Mouse (Mus musculus) adrenal gland, postnatal 14 days (tissue): ENCODE measurements at regions not wholly inside any gene's neighbourhood (a gene's known extent, or its start where the extent isn't known, plus 50 kb on each side); places are given as distances from the start of the nearest gene placed in this dataset.

ENCODE experiments used
- DNase-seq: peaks from one replicate; pipeline ENCODE4 v3.0.0; 2021; ENCODE audit warnings: mixed read lengths

DNA sequence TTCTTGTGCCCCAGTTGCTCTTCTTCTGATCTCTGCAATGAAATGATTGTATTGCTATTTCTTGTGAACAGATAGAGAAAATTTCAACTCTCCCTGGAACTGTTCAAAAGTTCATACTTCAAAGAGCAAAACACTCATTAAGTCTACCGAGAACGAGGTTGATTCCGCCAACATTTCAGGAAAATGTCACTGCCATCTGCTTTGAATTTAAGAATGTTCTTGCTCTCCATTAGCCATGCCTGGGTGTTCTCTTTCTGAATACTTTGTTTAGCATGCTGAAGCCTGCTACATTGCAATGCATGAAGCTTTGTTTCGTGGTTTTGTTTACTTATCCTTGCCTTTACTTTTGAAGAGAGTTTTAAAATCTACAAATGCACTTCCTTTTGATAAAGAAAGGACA lies 363.4 kb downstream of the Kctd12 start:
- no peak for DNase-seq

DNA sequence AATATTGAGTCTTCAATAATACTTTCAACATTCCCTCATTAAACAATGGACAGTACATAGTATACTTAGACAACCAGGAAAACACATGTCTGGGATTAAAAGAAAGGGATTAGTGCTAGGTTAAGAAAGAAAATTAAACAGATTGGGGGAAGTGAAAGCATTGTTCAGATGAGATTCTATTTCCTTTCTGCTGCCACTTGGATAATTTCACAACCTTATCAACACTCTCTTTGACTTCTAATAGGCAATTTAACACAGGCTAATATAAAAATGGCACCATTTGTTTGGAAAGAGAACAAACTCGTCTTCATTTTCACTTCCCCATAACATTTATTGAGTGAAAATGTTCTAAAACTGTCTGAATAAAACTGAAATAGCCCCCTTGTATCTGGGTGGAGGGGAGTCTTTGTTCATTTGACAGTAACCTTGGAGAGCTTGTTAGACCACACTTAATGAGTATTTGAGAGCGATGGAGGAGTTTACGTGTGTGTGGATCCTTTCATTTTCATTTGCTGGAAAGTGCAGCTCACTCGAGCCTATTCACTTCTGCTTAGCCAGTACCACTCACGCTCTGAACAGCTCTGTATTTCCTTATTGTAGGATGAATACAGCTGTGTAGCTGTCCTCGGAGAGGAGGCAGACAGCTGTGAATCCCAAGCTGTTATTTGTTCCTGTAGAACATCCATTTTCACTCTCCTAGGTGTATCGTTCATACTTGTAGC lies 366.7 kb downstream of the Kctd12 start:
- DNase-seq = no peak

DNA sequence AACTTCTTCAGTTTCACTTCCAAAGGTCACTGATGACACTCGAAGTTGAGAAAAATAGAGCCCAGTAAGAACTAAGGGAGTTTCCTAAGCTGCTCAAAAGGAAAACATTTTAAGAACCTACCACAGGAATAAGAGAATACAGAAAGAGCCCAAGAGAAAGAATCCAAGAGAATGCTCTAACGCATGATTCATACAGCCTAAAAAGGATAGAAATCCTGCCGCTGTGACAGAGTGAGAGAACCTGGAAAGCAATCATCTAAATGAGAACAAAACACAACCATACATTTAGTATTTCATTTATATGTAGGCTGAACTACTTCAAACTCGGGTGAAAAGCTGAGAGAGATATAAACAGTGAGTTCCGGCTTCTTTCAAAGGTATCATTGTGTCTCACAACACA lies 376.4 kb downstream of the Kctd12 start:
- no peak for DNase-seq

DNA sequence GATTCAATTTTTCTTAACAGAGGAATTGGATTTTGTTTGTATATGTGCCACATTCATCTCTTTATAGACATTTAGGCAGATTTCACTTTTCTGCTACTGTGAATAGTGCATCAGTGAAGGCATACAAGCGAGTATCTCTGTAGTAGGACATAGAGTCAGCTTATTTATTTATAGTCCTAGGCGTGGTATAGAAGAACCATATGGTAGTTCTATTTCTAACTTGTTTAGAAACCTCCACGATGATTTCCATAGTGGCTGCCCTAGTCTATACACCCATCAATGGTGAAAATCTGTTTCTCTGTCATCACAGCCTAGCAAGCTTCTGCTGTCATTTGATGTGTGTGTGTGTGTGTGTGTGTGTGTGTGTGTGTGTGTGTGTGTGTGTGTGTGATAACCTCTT lies 387.6 kb downstream of the Kctd12 start:
- no peak for DNase-seq

DNA sequence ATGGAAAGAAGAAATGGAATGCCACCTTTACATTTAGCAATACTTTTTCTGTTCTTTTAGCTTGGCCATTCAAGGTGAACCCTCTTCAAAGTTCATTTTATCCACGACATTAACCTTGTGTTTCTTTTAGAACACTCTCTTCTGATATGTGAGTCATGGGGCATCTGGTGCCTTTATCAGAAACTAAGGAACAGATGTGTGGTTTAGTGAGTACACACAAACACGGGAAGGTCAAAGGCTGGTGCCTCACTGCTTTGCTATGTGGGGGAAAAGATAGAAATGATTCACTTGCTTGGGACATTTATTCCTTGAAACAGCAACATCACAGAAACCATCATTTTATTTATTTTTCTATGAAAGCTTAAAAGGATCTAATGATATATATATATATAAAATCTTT lies 428.7 kb downstream of the Kctd12 start:
- DNase-seq = peak; percentile 10

DNA sequence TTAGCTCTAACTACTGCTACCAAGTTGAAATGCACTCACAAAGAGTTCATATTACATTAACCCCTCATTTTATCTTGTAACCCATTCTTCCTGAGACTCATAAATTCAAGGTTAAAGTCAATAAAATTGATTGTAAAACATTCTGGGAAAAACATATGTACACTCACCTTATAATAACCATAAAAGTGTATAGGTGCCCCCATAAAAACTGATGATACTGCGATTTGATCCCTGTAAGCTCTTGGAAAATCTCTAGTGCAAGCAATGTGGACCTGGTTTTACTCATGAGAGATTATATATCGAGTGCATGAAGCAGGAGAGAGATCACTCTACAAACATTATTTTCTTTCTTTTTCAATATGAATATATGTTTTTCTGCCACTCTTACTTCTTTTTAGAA lies 429.8 kb downstream of the Kctd12 start:
- no peak for DNase-seq

DNA sequence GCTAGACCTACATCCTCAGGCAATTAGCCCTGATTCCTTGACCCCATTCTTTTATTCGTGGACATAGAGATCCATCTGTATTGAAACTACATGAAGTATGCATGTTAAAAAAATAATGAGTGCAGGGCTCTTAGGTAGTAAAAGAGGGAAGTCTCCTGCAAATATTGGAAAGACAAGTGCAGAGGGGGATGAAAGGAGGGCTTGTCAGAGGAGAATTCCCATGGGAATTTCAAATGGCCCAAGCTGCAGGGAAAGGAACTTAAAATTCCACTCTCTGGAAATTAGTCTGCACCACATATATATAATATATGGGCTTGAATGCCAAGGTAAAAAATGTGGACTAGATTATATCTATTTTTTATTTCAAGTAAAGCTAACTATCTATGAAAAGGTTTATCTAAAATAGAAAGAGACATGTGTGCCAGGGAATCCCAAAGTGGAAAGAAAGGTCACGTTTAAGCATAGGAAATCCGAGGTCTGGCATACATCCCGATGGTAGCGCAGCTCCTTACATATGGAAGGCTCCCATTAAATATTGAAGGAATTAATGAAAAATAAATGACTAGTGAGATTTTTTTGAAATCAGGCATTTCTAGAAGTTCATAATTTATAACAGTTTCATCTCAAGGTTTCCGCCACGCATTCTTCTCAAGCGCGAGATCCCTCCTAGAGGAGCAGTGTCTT lies 457.4 kb downstream of the Kctd12 start:
- no peak for DNase-seq

DNA sequence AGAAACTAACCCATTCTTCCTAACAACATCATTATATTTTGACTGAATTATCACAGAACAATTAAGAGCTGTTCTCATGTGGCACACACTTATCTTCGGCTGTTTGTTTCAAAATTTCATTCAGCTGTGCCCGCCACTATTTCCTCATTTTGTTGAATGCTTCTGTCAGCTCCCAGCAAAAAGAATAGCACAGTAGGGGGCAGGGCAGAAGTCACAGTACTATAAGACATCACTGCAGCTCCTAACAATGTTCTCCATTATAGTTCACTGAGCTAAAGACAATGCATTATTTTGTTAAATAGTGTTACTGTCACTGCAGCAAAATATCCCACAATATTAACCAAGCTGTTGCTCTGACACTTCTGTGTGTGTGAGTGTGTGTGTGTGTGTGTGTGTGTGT lies 465.7 kb downstream of the Kctd12 start:
- no peak for DNase-seq

DNA sequence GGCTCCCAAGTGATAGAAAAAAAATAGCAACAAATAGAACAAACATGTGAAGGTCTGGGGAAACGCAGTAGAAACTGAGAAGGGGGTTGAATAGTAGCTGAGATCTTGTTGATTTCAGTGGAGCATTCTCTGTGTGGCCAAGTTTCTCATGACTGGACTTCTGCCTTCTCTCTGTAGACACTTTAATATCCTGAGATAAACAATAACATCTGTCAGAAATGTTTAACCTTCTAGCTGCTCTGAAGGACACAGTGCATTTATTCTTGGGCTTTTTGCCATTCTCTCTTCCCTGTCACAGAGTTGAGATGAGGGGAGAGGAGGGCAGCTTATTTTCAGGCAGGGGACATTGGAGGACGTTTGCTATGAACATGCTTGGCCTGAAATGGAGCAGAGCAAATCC lies 467.9 kb downstream of the Kctd12 start:
- DNase-seq = no peak

DNA sequence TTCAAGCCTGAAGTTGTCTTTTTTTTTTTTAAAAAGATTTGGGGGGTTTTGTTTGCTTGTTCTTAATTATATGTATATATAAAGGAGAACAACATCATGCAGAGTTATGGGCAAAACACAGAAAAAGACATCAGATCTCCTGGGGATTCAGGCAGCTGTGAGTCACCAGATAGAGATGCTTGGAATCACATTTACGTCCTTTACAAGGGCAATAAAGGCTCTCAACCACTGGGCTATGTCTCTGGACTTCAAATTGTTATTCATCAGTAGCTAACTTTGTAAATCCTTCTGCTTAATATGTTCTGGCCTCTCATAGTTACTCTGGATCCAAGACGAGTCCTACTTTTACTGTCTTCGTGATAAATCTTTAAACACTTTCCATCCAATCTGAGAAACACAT lies 469.8 kb downstream of the Kctd12 start:
- DNase-seq = no peak

DNA sequence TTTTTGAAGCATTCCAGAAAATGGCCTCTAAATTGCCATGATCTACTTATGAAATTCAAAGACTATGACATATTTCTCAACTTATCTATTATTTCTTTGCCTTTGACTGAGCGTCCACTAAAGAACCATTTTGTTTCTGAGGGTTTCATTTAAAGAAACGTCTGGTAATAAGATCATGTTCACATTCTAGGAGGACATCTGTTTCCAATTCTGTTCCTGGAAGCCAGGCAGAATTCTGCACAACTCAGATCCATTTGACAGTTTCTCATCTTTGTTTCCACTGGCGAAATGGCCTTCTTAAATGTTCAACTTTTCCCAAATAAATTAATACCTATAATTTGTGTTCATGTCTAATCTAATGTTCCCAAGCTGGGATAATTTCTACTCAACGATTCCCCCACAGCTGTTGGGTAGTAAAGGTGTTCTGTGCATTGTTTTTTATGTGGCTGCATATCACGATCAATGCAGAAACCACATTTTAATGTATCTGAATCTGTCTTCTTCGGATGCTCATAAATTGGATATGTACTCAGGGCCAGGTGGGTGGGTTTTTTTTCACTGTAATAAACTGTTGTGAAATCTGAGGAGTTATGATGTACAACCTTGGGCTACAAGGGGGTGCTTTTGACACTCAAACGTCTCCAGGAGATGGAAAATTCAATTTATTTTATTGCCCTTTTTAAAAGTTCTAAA lies 470.6 kb downstream of the Kctd12 start:
- DNase-seq = no peak

DNA sequence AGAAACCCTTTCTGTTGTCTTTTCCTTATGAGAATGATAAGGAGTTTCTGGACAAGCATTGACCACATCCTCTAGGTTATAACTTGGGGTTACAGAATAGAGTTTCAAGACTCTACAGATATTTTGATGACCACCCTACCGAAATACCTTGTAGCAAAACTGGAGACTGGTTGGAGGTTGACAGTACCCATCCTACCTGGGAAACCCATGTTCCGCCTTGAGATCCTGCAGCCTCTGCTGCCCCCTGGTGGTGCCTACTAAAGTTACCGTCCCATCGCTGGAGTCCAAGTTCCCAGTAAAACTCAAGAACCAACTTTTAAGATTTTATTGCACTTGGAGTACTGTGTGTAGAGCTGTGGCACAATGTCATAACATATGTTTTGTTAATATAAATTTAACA lies 472.1 kb downstream of the Kctd12 start:
- DNase-seq = peak; percentile 73

DNA sequence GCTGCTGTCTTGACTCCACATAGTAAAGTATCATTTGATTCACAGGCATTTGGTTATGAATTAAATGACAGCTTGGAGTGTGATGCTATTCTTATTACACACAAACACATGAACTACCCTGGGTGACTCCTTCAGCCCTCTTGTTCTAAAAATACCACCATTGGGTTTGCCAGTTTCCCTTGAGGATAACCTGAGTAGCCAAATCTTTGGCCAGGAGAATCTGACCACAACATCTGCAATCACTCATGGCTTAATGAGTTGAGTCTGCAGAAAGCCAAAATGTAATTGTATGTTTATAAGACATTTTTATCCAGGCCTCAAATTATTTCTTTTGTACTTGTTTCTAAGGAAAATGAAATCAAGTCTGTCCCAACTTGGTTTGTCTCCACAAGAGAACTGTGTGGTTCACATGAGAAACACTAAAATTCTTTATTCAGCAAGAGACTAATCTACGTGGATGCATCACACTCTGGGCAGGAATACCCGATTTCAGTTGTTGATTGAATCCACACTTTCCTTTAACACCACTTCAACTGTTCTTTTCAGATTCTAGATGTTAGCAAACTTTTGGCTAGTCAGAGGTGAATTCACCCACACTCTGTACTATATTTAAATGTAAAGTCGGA lies 476.6 kb downstream of the Kctd12 start:
- DNase-seq = no peak

DNA sequence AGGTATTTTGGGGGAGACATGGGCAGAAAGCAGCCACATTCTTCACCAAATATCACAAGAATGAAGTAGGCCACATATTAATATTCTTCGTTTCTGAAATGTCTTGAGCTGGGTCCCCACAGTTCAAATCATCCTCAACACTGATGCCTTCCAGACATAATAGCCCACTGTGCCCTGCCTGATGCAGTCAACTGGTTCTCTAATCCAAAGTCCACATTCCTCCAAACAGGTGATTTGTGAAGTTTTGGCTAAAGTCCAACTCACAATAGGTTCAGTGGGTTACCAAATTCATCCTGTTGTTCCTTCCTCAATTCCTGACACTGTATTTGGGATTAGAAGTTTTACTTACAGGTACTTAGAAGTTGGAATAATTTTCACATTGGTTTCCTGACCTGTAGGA lies 485.3 kb downstream of the Kctd12 start:
- no peak for DNase-seq

DNA sequence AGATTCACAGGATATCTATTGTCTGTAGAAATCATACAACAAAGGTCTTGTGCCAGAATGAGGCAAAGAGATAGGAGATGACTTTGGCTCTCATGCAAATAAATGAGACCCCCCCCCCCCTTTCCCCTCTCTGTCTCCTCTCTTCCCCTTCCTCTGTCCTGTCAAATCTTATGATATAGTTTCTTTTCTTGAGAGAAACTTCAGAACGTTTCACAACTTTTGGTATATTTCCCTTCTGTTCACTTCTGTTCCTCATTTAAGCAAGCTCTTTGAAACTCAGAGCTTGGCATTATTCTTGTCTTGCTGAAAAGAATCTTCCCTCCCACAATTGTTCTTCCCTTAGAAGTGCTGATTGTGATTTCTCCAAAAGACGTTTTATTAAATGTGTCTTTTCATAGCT lies 490.1 kb downstream of the Kctd12 start:
- no peak for DNase-seq

DNA sequence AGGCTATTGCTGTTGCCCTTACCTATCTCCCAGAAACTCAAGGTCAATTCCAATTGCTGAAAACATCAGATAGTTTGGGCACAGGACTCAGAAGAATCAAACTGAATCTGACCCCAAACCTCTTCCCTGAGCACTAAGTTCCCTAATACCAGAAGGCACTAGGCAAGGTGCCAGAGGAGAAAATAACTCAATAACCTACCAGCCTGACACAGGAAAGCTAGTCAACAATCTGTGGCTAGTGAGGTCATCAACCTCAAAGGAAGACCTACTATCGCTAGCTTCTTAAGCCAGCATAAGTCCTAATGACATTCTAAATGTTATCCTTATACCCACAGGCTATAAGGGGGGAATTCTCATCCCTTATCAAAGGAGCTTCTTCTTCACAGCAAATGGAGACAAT lies 491.2 kb downstream of the Kctd12 start:
- DNase-seq = no peak

DNA sequence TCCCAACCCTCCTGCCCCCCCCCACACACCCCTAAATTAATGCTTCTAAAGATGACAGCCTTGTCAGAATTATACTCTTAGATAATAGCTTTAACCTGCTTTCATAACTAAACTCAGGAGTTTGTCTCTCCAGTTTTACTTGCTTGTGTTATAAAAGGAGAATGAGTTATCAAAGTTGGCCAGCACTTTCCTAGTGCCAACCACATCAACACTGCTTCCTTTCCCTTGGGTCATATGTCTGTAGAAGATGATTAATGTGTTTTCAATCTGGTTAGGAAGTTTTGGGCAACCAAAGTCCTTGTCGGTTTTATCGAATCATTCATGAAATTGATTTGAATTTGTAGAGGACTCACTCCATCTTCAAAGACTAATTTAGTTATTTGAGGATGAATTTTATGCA lies 505.3 kb downstream of the Kctd12 start:
- no peak for DNase-seq

DNA sequence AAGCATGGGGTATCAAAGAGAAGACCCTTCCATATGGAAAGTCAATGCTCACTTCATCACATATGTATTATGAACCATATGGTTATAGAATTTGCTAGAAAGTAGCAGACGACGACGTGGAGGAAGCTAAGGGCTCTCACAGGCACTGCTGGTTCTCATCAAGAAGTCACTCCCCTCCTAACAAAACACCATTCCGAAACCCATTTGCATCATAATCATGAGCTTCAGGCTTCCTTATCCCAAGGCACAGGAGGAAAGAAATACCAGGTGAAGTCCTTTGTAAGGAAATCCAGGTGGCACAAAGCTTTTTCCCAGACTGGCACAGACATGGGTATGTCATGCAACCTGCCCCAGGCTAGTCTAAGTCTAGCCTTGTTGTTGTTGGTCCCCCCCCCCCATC lies 513.1 kb downstream of the Kctd12 start:
- DNase-seq = no peak

DNA sequence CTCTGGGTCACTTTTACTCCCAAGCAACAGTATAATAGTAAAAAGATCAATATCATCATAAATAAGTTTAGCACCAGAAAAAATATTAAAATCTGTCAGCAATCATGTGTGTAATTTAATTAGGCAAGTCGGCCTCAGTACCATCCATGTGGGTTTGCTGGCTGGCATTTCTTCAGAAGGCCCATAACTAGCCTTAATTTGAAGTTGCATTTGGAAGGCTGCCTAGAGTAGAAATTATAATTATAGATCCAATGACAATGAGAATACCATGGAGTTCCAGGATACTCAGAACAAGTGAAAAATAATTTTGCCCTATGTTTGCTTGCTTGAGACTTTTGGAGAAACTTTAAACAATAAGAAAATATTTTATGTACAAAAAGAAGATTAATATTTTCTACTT lies 521.4 kb downstream of the Kctd12 start:
- no peak for DNase-seq

DNA sequence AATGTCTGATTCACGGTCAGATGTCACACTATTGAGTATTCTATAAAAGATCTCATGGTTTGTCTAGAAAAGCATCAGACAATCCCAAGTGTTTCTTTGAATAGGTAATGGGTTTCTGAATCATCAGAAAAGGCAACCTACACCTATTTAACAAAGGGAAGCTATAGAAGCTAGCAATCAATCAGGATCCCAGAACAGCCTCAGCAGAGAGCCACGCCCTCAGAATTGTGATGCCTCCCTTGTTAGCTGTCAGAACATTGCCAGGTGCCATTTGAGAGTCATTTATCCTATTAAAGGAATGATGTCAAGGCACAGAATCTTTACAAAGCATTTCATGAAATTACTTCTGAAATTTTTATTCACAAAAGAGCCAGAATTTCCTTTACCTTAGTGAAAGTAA lies 542.7 kb downstream of the Kctd12 start:
- DNase-seq = no peak

DNA sequence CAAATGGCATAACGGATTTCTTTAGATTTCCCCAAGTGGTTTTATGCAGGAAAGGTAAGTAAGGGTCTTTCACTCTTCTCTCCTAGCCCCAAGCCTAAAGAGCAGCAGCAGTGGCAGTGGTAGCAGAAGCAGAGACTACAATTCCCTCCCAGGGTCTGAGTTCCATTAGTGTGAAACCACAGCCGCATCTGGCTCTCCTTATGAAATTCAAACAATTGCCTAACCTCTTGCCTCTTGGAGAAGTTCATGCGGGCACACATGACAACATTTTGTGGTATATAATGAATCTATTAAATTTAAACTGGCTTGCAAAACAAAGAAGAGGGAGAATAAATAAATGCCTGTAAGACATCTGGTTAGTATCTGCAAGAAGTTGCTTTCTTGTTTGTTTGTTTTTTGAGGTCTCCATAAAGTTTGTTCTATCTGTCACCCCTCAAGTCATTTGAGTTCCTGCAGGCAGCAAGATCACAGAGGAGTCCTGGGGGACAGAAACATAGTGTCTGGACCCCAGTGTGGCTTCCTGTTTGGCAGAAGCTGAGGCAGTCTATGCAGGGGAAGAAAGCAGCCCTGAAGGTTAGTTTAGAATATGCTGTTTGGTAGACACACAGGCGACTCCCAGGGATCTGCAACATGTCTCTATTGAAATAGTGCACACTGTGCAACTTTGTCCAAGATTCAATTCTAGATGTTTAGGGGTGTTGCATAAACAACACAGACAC lies 578.9 kb downstream of the Kctd12 start:
- no peak for DNase-seq

DNA sequence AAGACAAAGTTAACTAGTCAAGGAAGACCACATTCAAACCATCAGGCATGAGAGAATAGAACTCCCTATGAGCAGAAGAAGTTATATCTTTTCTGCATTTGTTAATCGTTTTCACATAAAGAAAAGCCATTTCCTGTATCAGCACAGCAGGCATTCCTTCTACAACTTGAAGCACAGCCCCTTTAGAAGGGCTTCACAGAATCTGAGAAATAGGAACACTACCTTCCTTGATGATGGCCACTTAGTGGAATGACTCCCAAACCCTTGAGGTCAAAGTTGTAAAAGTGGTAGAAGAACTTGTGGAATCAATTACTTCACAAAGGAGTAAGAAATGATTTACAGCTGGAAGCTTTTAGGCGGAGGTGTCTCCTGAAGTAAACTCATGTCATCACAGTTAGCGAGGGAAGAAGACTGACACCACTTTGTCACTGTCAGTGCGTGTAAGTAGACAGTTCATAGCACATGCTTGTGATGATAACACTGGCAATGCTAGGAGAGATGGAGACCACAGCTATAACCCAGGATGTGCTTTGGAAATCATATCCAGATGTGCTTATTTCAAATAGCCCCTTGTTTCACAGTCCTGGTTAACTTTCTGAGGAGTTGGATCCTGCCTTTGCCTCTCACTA lies 580.3 kb downstream of the Kctd12 start:
- DNase-seq = no peak
